Mouse (Mus musculus): ENCODE data around the gene Cplx1. TPM values are rescaled to one million over a fixed set of nuclear protein-coding genes. Genes with fewer than 3 reads are reported as not detected.

Cplx1 gene
- polyA plus RNA-seq (2016; fragmentation: Nextera tagmentation; extraction: Ambion mirVana) = 0.39 and 0.57 TPM in 2 replicates

DNA sequence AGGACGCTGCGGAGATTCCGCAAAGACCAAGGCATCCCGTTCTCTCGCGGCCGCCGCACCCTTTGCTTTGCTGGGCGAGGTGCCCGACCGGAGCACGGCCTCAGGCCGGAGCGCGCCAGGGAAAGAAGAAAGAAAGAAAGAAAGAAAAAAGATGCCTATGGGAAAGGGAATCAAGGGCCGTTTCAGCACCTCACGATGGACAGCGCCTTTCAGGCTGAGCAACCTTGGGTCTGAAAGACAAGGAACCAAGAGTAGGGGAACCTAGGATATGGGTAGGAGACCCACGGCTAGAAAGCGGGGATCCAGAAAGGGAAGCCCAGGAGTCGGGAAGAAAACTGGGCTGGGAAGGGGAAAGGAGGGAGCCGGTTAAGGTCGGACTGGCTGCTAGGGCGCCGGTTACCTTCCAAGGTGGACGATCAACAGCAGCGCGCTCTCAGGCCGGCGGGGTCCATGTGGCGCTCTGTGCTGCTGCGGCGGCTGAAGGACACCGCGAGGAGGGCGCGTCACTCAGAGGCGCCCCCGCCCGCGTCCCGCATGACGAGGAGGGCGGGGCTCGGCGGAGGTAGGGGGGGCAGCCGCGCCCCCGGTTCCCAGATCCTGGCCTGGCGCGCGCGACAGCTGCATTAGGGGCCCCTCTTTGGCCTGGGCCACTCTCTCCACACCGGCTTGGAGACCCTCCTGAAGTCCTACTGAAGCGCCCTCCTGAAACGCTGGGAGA, at the start of gene Cplx1:
Gene Cplx1, minus strand, starts transcription at position 536 of the 718 bp plus-strand sequence.
- Histone ChIP-seq H3K4me2 (peak within 1 kb of the TSS; percentile 79), H3K27me3 (replicated peaks) (peaks cover 69% of the 10 kb centered on the region), H3K9ac (no peak within 1 kb of the TSS), H3K9me3 (replicated peaks) (no peaks in the 10 kb centered on the region), H3K4me1 (replicated peaks) (peaks cover 8% of the 10 kb centered on the region), H3K4me3 (peak within 1 kb of the TSS; percentile 41), H3K27ac (ENCODE audit: poor library complexity, severe bottlenecking) (no peak within 1 kb of the TSS), H3K36me3 (no peaks in the 10 kb centered on the region)
- WGBS = under 1% methylated on average over 45 of the region's 56 CpGs
- ATAC-seq (ENCODE audit: insufficient number of reproducible peaks, low FRiP score) = peak; percentile 48; the same call in 1 of the 2 replicates

DNA sequence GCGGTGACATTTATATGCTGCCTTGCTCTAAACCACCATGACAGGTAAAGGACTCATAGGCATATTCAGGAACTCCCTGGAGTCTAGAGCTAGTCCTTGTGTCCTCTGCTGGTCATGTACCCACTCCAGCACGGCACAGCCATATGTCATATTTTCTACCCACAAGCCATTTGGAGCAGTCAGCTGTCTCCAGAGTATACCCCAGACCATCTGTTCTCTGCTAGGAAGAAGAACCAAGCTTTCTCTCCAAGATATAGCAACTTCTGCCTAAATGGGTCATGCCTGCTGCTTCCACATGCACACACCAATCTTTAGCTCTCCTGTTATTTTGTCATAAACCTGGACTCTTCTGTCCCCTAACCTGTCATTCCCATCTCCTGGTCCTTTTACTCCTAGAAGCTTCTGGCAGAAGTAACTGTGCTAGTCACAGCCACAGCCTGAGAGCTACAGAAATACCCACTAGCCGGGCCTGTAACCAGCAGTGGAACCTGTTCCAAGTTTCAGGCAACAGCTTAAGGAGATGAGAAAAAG, 31.6 kb upstream of the Cplx1 start:
- ATAC-seq (ENCODE audit: insufficient number of reproducible peaks, low FRiP score) = no peak
- 91% methylated on average over 3 of the region's 3 CpGs for WGBS

DNA sequence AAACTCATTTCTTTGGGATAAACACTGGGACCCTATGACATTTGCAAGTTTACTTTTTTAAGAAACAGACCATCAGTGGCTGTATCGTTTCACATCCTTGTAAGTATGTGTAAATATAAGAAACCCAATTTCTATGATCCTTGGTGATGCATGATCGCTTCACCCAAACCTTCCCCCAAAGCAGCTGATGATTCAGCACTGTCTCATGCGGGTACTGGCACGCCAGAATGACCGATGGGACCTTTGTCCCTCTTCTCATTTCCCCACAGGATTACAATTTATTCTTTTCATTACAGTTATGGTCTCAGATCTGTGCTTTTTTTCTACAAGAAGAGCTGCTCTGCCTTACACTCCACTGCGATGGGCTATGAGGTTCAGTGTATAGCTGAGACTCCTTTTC, 23.2 kb upstream of the Cplx1 start:
- Histone ChIP-seq H3K4me2 (no peak overlapping the region), H3K9ac (no peak overlapping the region), H3K4me3 (no peak overlapping the region), H3K36me3 (peaks cover 92% of the 10 kb centered on the region), H3K27me3 (replicated peaks) (no peaks in the 10 kb centered on the region), H3K27ac (ENCODE audit: poor library complexity, severe bottlenecking) (no peak overlapping the region), H3K4me1 (replicated peaks) (no peaks in the 10 kb centered on the region), H3K9me3 (replicated peaks) (no peaks in the 10 kb centered on the region)
- no peak for ATAC-seq (ENCODE audit: insufficient number of reproducible peaks, low FRiP score)
- WGBS = 97% methylated on average over 6 of the region's 6 CpGs

More for the DNA sequence above, 31.6 kb upstream of the Cplx1 start:
- H3K4me3 ChIP-seq = no peak overlapping the region
- H3K9ac ChIP-seq = no peak overlapping the region
- no peaks in the 10 kb centered on the region for H3K4me1 ChIP-seq (replicated peaks)
- H3K4me2 ChIP-seq = no peak overlapping the region
- no peaks in the 10 kb centered on the region for H3K27me3 ChIP-seq (replicated peaks)
- peaks cover 83% of the 10 kb centered on the region for H3K36me3 ChIP-seq
- no peaks in the 10 kb centered on the region for H3K9me3 ChIP-seq (replicated peaks)
- no peak overlapping the region for H3K27ac ChIP-seq (ENCODE audit: poor library complexity, severe bottlenecking)

DNA sequence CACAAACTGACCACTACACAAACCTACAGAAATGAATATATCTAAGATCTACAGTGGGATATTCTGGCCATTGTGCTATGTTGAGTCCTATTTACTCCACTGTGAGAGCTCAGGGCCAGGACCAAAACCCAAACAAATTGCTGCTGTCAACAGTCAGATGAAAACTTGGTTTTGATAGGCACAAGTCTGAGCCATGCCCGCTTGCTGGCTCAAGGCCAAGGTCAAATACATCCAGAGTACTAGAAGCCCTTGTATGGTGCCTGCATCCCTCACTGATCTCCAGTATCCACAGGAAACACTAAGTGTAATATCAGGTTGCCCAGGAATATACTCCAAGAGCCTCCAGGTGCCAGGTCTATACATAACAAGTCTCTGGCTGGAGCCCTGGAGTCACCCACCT, 21.2 kb upstream of the Cplx1 start:
- Histone ChIP-seq H3K4me3 (no peak overlapping the region), H3K9ac (no peak overlapping the region), H3K4me1 (replicated peaks) (no peaks in the 10 kb centered on the region), H3K9me3 (replicated peaks) (no peaks in the 10 kb centered on the region), H3K27ac (ENCODE audit: poor library complexity, severe bottlenecking) (no peak overlapping the region), H3K36me3 (peaks cover 91% of the 10 kb centered on the region), H3K27me3 (replicated peaks) (no peaks in the 10 kb centered on the region), H3K4me2 (no peak overlapping the region)
- WGBS = 82% methylated on average over 1 of the region's 1 CpGs
- no peak for ATAC-seq (ENCODE audit: insufficient number of reproducible peaks, low FRiP score)

DNA sequence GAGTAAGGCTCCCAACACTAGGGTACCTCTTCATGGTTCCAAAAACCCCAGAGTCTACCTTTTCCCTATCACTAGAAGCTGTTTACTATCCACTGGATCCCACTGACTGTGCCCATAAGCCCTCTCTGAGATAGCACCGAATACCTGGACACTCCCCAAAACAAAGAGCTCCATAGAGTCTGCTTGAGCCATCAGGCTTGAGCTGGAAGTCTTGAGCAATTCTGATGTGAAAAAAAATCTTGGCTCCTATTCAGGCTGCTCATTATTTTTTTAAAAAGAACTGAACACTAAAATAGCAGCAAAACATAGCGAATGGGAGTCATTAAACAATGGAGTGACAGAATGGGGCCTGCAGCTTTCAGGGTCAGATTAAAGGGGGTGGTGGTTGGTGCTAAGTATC, 17.3 kb upstream of the Cplx1 start:
- H3K4me2 ChIP-seq = no peak overlapping the region
- no peak for ATAC-seq (ENCODE audit: insufficient number of reproducible peaks, low FRiP score)
- no peak overlapping the region for H3K9ac ChIP-seq
- H3K4me3 ChIP-seq = no peak overlapping the region
- 92% methylated on average over 2 of the region's 2 CpGs for WGBS
- no peak overlapping the region for H3K27ac ChIP-seq (ENCODE audit: poor library complexity, severe bottlenecking)
- H3K4me1 ChIP-seq (replicated peaks) = no peaks in the 10 kb centered on the region
- H3K27me3 ChIP-seq (replicated peaks) = no peaks in the 10 kb centered on the region
- H3K36me3 ChIP-seq = peaks cover 60% of the 10 kb centered on the region
- no peaks in the 10 kb centered on the region for H3K9me3 ChIP-seq (replicated peaks)

DNA sequence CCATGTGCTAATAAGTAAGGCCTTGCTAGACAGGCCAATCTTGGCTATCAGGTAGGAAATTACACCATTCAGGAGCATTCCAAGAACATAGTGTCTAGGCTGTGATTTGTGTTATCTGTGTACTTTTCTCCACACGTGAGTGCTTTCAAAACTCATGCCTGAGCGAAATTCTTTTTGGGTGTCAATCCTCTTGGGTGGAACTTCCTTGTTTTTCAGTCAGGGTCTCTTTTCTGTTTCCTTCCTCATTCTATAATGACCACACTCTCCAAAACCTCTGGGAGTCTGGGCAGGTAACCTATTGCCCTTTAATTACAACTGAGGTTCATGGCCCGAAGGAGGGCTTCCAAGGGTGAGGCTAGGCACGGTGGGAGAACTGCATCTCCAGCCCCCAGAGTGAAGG, 16.7 kb upstream of the Cplx1 start:
- no peak overlapping the region for H3K27ac ChIP-seq (ENCODE audit: poor library complexity, severe bottlenecking)
- 85% methylated on average over 4 of the region's 4 CpGs for WGBS
- H3K9ac ChIP-seq = no peak overlapping the region
- H3K4me3 ChIP-seq = no peak overlapping the region
- ATAC-seq (ENCODE audit: insufficient number of reproducible peaks, low FRiP score) = no peak
- peaks cover 54% of the 10 kb centered on the region for H3K36me3 ChIP-seq
- no peaks in the 10 kb centered on the region for H3K27me3 ChIP-seq (replicated peaks)
- no peak overlapping the region for H3K4me2 ChIP-seq
- no peaks in the 10 kb centered on the region for H3K4me1 ChIP-seq (replicated peaks)
- no peaks in the 10 kb centered on the region for H3K9me3 ChIP-seq (replicated peaks)

DNA sequence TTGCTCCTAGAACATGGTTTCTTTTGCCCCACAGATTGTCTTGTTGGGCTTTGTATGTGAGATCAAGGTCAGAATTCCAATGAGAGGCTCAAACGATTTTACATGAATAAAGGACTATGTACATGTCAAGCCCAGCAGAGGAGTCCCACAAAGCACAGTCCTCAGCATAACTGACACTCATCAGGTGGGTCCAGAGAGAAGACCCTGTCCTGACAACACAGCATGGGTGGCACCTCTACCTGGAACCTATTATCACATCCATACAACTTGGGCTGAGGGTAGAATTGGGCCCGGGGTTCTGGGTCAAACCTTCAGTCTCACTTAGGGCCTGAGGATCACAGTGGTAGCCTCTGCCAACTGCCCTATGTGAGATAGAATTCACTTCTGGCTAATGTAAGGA, 15.6 kb upstream of the Cplx1 start:
- H3K27me3 ChIP-seq (replicated peaks) = no peaks in the 10 kb centered on the region
- no peak overlapping the region for H3K4me3 ChIP-seq
- no peak for ATAC-seq (ENCODE audit: insufficient number of reproducible peaks, low FRiP score)
- no peak overlapping the region for H3K9ac ChIP-seq
- 89% methylated on average over 2 of the region's 2 CpGs for WGBS
- no peak overlapping the region for H3K27ac ChIP-seq (ENCODE audit: poor library complexity, severe bottlenecking)
- H3K36me3 ChIP-seq = peaks cover 42% of the 10 kb centered on the region
- H3K4me1 ChIP-seq (replicated peaks) = no peaks in the 10 kb centered on the region
- H3K4me2 ChIP-seq = no peak overlapping the region
- H3K9me3 ChIP-seq (replicated peaks) = no peaks in the 10 kb centered on the region

DNA sequence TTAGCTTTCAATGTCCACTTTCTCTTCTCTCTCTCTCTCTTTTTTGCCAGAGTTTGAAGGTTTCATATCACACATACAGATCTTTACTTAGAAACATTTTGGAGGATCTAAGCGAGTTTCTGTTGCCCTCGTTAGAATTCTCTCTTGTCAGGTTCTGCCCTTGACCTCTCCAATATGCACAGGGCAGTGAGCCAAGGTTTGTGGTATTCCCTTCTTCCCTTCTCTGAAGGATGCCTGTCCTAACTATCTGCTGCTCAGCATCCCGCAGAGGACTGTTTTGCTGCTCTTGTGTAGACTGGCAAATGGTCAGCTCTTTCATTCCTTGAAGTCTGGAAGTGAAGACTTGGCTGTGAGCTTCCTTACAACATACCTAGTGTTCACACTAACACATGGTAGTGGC, 14.5 kb upstream of the Cplx1 start:
- Histone ChIP-seq H3K27ac (ENCODE audit: poor library complexity, severe bottlenecking) (no peak overlapping the region), H3K4me3 (no peak overlapping the region), H3K9me3 (replicated peaks) (no peaks in the 10 kb centered on the region), H3K4me2 (no peak overlapping the region), H3K9ac (no peak overlapping the region), H3K4me1 (replicated peaks) (no peaks in the 10 kb centered on the region), H3K36me3 (peaks cover 32% of the 10 kb centered on the region), H3K27me3 (replicated peaks) (no peaks in the 10 kb centered on the region)
- no peak for ATAC-seq (ENCODE audit: insufficient number of reproducible peaks, low FRiP score)
- WGBS = 82% methylated on average over 3 of the region's 3 CpGs

DNA sequence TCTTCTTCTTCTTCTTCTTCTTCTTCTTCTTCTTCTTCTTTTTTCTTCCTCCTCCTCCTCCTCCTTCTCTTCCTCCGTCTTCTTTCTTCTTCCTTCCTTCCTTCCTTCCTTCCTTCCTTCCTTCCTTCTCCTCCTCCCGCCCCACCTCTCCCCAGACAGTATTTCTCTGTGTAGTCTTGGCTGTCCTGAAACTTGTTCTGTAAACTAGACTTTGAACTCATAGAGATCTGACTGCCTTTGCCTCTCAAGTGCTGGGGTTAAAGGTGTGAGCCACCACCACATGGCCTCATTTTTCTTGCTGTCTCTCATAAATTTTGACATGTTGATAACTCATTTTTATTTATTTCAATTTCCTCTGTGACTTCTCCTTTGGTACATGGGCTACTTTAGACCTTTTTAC, 12.7 kb upstream of the Cplx1 start:
- no peak overlapping the region for H3K9ac ChIP-seq
- no peak for ATAC-seq (ENCODE audit: insufficient number of reproducible peaks, low FRiP score)

DNA sequence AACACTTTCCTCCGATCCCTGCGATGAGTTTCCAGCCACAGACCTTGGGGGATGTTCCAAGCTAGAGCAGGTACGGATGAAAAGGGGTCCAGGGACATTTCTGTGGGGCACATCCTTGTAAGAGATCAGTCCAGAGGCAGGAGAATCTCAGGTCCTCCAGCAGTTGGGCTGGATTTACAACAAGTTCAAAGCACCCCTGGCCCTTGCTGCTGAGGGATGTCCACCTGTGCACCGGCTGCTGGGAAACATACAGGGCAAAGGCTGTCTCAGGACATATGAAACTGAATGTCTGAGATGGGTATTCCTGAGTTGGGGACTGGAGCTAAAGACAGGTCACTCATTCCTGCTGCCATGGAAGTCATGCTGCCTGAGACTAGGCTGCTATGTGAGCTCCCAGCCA, 7.2 kb upstream of the Cplx1 start:
- Histone ChIP-seq H3K4me3 (no peak overlapping the region), H3K27ac (ENCODE audit: poor library complexity, severe bottlenecking) (no peak overlapping the region), H3K9ac (no peak overlapping the region), H3K4me2 (no peak overlapping the region), H3K9me3 (replicated peaks) (no peaks in the 10 kb centered on the region), H3K27me3 (replicated peaks) (peaks cover 14% of the 10 kb centered on the region), H3K4me1 (replicated peaks) (no peaks in the 10 kb centered on the region), H3K36me3 (no peaks in the 10 kb centered on the region)
- ATAC-seq (ENCODE audit: insufficient number of reproducible peaks, low FRiP score) = no peak
- WGBS = 65% methylated on average over 4 of the region's 4 CpGs

More for the DNA sequence above, 12.7 kb upstream of the Cplx1 start:
- no peak overlapping the region for H3K4me2 ChIP-seq
- H3K27me3 ChIP-seq (replicated peaks) = no peaks in the 10 kb centered on the region
- no peak overlapping the region for H3K27ac ChIP-seq (ENCODE audit: poor library complexity, severe bottlenecking)
- H3K9me3 ChIP-seq (replicated peaks) = no peaks in the 10 kb centered on the region
- 82% methylated on average over 2 of the region's 2 CpGs for WGBS
- peaks cover 13% of the 10 kb centered on the region for H3K36me3 ChIP-seq
- no peak overlapping the region for H3K4me3 ChIP-seq
- H3K4me1 ChIP-seq (replicated peaks) = no peaks in the 10 kb centered on the region

DNA sequence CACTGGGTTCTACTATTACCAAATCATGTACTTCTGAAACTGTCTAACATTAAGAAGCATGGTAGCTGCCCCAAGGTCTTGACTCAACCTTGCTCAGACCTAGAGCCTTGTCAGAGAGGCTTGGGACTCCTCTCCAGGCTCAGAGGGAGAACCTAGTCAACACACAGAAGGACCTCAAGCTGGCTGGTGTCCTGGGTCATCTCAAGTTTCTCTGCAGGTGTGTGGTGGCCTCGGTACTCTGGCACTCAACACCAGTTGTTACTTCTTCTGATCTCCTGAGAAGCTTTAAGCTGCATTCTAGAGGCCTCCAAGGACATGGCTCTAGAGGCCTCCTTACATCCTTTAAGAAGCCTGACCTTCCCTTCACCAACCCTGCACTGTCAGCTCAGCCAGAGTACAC, 4.2 kb upstream of the Cplx1 start:
- peaks cover 8% of the 10 kb centered on the region for H3K4me1 ChIP-seq (replicated peaks)
- H3K27me3 ChIP-seq (replicated peaks) = peaks cover 43% of the 10 kb centered on the region
- no peaks in the 10 kb centered on the region for H3K36me3 ChIP-seq
- H3K9ac ChIP-seq = no peak overlapping the region
- H3K9me3 ChIP-seq (replicated peaks) = no peaks in the 10 kb centered on the region
- no peak overlapping the region for H3K4me2 ChIP-seq
- no peak for ATAC-seq (ENCODE audit: insufficient number of reproducible peaks, low FRiP score)
- 46% methylated on average over 1 of the region's 1 CpGs for WGBS
- no peak overlapping the region for H3K4me3 ChIP-seq
- H3K27ac ChIP-seq (ENCODE audit: poor library complexity, severe bottlenecking) = no peak overlapping the region

DNA sequence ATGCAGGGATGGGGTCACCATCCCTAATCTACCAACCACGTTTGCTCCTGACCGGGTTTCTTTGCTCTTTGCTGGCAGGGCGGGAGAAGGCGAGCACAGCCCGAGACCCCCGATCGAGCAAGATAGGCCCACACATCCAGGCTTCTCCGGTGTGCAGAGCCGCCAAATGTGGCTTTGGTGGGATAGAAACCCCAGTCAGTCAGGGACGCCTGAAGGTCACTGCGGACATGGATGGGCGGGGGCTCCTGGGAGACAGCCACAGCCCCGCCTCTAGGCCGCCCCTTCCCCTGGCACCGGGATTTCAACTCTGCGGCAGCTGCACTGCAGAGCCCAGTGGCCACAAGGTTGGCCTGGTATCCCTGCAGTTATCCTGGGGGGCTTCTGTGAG, 377 bp upstream of the Cplx1 start:
- under 1% methylated on average over 16 of the region's 16 CpGs for WGBS
- ATAC-seq (ENCODE audit: insufficient number of reproducible peaks, low FRiP score) = no peak
- H3K4me3 ChIP-seq = peak overlapping the region; percentile 41
- peaks cover 8% of the 10 kb centered on the region for H3K4me1 ChIP-seq (replicated peaks)
- peaks cover 68% of the 10 kb centered on the region for H3K27me3 ChIP-seq (replicated peaks)
- H3K9ac ChIP-seq = no peak overlapping the region
- H3K27ac ChIP-seq (ENCODE audit: poor library complexity, severe bottlenecking) = no peak overlapping the region
- H3K4me2 ChIP-seq = peak overlapping the region; percentile 79
- H3K36me3 ChIP-seq = no peaks in the 10 kb centered on the region
- H3K9me3 ChIP-seq (replicated peaks) = no peaks in the 10 kb centered on the region

All from heart, embryonic 12.5 days (tissue).